Mouse (Mus musculus): Measurements from ENCODE around the gene Fam133b.

GRCm38 (mm10) chr5:3600790-3601189 is 57.2 kb downstream of the Fam133b start:
- TF ChIP-seq CTCF (IDR thresholded peaks at IDR 0.05; ENCODE audit: borderline replicate concordance, insufficient read depth, low read depth, low read length) = no peak
- no peak for TF ChIP-seq POLR2A (IDR thresholded peaks at IDR 0.05; ENCODE audit: borderline replicate concordance, insufficient read depth, low read length)
